Mouse (Mus musculus): ENCODE data around the gene Uqcr11.
A peak's percentile ranks its signal among the peaks of the same experiment; 100 is the strongest.

The Uqcr11 gene

GRCm38 (mm10) chr10:80406684-80407501 lies at the start of gene Uqcr11:
Uqcr11 (minus strand) TSS chr10:80406830.
- DNase-seq (ENCODE audit: low spot score): peak; percentile 76

- DNase-seq (ENCODE audit: low spot score): no peak
Observed at GRCm38 (mm10) chr10:80455697-80456096, 49.1 kb upstream of the Uqcr11 start.

- DNase-seq (ENCODE audit: low spot score): no peak
Observed at GRCm38 (mm10) chr10:80454781-80455180, 48.2 kb upstream of the Uqcr11 start.

GRCm38 (mm10) chr10:80453601-80454000 lies 47.0 kb upstream of the Uqcr11 start:
- DNase-seq (ENCODE audit: low spot score): no peak

- no peak for DNase-seq (ENCODE audit: low spot score)
Observed at GRCm38 (mm10) chr10:80450599-80450998, 44.0 kb upstream of the Uqcr11 start.

- no peak for DNase-seq (ENCODE audit: low spot score)
Observed at GRCm38 (mm10) chr10:80445898-80446601, 39.4 kb upstream of the Uqcr11 start.

GRCm38 (mm10) chr10:80445052-80445451 lies 38.4 kb upstream of the Uqcr11 start:
- DNase-seq (ENCODE audit: low spot score): no peak

GRCm38 (mm10) chr10:80444339-80445045 lies 37.9 kb upstream of the Uqcr11 start:
- DNase-seq (ENCODE audit: low spot score): no peak

GRCm38 (mm10) chr10:80443575-80444278 lies 37.1 kb upstream of the Uqcr11 start:
- DNase-seq (ENCODE audit: low spot score): no peak

- DNase-seq (ENCODE audit: low spot score): no peak
Observed at GRCm38 (mm10) chr10:80442989-80443388, 36.4 kb upstream of the Uqcr11 start.

GRCm38 (mm10) chr10:80441598-80441997 lies 35.0 kb upstream of the Uqcr11 start:
- no peak for DNase-seq (ENCODE audit: low spot score)

GRCm38 (mm10) chr10:80440031-80440430 lies 33.4 kb upstream of the Uqcr11 start:
- no peak for DNase-seq (ENCODE audit: low spot score)

GRCm38 (mm10) chr10:80437973-80438372 lies 31.3 kb upstream of the Uqcr11 start:
- no peak for DNase-seq (ENCODE audit: low spot score)

GRCm38 (mm10) chr10:80436276-80436675 lies 29.6 kb upstream of the Uqcr11 start:
- DNase-seq (ENCODE audit: low spot score): no peak

- DNase-seq (ENCODE audit: low spot score): no peak
Observed at GRCm38 (mm10) chr10:80435764-80436163, 29.1 kb upstream of the Uqcr11 start.

- no peak for DNase-seq (ENCODE audit: low spot score)
Observed at GRCm38 (mm10) chr10:80434823-80435222, 28.2 kb upstream of the Uqcr11 start.

- no peak for DNase-seq (ENCODE audit: low spot score)
Observed at GRCm38 (mm10) chr10:80434233-80434592, 27.6 kb upstream of the Uqcr11 start.

GRCm38 (mm10) chr10:80433513-80434232 lies 27.0 kb upstream of the Uqcr11 start, which contains the start of gene Tcf3:
Tcf3 (minus strand) TSS chr10:80433647.
- DNase-seq (ENCODE audit: low spot score): peak; percentile 98

- DNase-seq (ENCODE audit: low spot score): no peak
Observed at GRCm38 (mm10) chr10:80432936-80433512, 26.4 kb upstream of the Uqcr11 start.

- no peak for DNase-seq (ENCODE audit: low spot score)
Observed at GRCm38 (mm10) chr10:80432387-80432785, 25.8 kb upstream of the Uqcr11 start.

All from layer of hippocampus, adult 9-10 months (tissue).